In genomic region chr14:61037321-61038081, GRCm38 (mm10) we compare ENCODE assay signal across 8 mouse cellular contexts. TPM values are rescaled to one million over a fixed set of nuclear protein-coding genes. Genes with fewer than 3 reads are reported as not detected.
DNase-seq lines count a peak whose midpoint lies in the region; ATAC-seq lines count a peak whose summit lies in the region.

No protein-coding gene starts in this region.

- no peaks in the 10 kb centered on the region for H3K27me3 ChIP-seq in hindbrain, embryonic 15.5 days

- ATAC-seq in hindbrain, embryonic 15.5 days (ENCODE audit: low FRiP score, low read depth), result peak; percentile 96
- no peak for ATAC-seq in megakaryocyte-erythroid progenitor cell, adult 5-6 weeks (replicated peaks; ENCODE audit: low FRiP score, low TSS enrichment, poor library complexity, severe bottlenecking)

- H3K4me1 ChIP-seq in brown adipose tissue, adult 24 weeks (ENCODE audit: control insufficient read depth, insufficient read depth, insufficient read length, low read length), result no peaks in the 10 kb centered on the region; the same call in 1 of the 2 replicates
- peaks cover 15% of the 10 kb centered on the region for H3K4me1 ChIP-seq in hindbrain, embryonic 15.5 days (replicated peaks)

- 1% methylated on average over 40 of the region's 40 CpGs for WGBS in hindbrain, embryonic 15.5 days

- no peaks in the 10 kb centered on the region for H3K36me3 ChIP-seq in hindbrain, embryonic 15.5 days

- no peak overlapping the region for H3K27ac ChIP-seq in brown adipose tissue, adult 24 weeks (replicated peaks; ENCODE audit: low read depth, low read length)
- peak overlapping the region; percentile 42; the same call in 1 of the 2 replicates for H3K27ac ChIP-seq in hindbrain, embryonic 15.5 days (replicated peaks)

- H3K9ac ChIP-seq in hindbrain, embryonic 15.5 days, result peak overlapping the region; percentile 52

- intact Hi-C loops in left cerebral cortex, postnatal 10 days (cut with DNase I), result no loop called here

- no peaks in the 10 kb centered on the region for H3K9me3 ChIP-seq in hindbrain, embryonic 15.5 days

- peak; percentile 46 for DNase-seq in MN1 (ENCODE audit: low spot score)
- DNase-seq in gastrocnemius, adult 18-20 months (ENCODE audit: low spot score), result peak; percentile 22
- DNase-seq in left cerebral cortex, postnatal 10 days (ENCODE audit: extremely low spot score in 1 of 2, low spot score in 2 of 2), result peak; percentile 61 to 89
- DNase-seq in mesoderm, embryonic 11.5 days (ENCODE audit: low read depth, low spot score), result peak; percentile 62
- peak; percentile 79 for DNase-seq in right cerebral cortex, postnatal 4 days

- H3K4me3 ChIP-seq in brown adipose tissue, adult 24 weeks (ENCODE audit: insufficient read depth, low read depth, low read length), result peak overlapping the region; percentile 34
- peak overlapping the region; percentile 57 for H3K4me3 ChIP-seq in hindbrain, embryonic 15.5 days

- H3K4me2 ChIP-seq in hindbrain, embryonic 15.5 days, result peak overlapping the region; percentile 92

RNA-seq across cellular contexts. Expression of gene Tnfrsf19, which starts 8.8 kb away (rescaled TPM):
- 0.48 and 0.83 TPM in 2 replicates for polyA plus RNA-seq in brown adipose tissue, adult 24 weeks (2012; ENCODE audit: insufficient read depth, insufficient read length, missing spikeins)
- 10 to 100 TPM in 1 of 2 experiments, 1 to 10 TPM in 1; 6.9 to 10.8 TPM for total RNA-seq in gastrocnemius, adult 18-20 months (2021)
- polyA plus RNA-seq in hindbrain, embryonic 15.5 days (2015; fragmentation: Nextera tagmentation; extraction: Ambion mirVana), result 32.1 and 32.3 TPM in 2 replicates
- total RNA-seq in left cerebral cortex, postnatal 10 days (2021), result 10 to 100 TPM; 65.3 to 92.6 TPM
- total RNA-seq in megakaryocyte-erythroid progenitor cell, adult 5-6 weeks (2014; fragmentation: Nextera tagmentation), result 1.7 TPM in 1 of 2 replicates, not detected in the other
- 0.89 TPM in 1 of 2 replicates, not detected in the other for total RNA-seq in megakaryocyte-erythroid progenitor cell, adult 5-6 weeks (2017)

Comparison
In these comparisons a context has a peak if more than half of its experiments do, and no peak if none do; other contexts are left out.
1. DNase-seq: peak in every context shown above with its lines; median percentile 79 in right cerebral cortex, postnatal 4 days; 75 in left cerebral cortex, postnatal 10 days; 62 in mesoderm, embryonic 11.5 days; 46 in MN1; 22 in gastrocnemius, adult 18-20 months.
2. RNA of gene Tnfrsf19, which starts 8.8 kb away (total RNA-seq): 65.3 to 92.6 TPM in left cerebral cortex, postnatal 10 days; 6.9 to 10.8 TPM in gastrocnemius, adult 18-20 months and 0.89 to 1.7 TPM in megakaryocyte-erythroid progenitor cell, adult 5-6 weeks; every median in the first group is over 4 times any median in the second.